29 mouse cellular contexts compared by ENCODE assay signal in genomic region chr9:113417106-113417505, GRCm38 (mm10).
"Had no signal": no experiment of that assay in that cellular context is flagged by ENCODE, and none has a peak within 500 bp of the region (broad histone marks: within the 10 kb centered on the region; RNA-seq: fewer than 3 reads in every experiment).

No protein-coding gene starts in this region.

- H3K9me3 ChIP-seq: embryonic facial prominence, embryonic 12.5 days; embryonic facial prominence, embryonic 13.5 days; embryonic facial prominence, embryonic 15.5 days; forebrain, embryonic 10.5 days; forebrain, embryonic 12.5 days; forebrain, embryonic 15.5 days; heart, embryonic 12.5 days had no signal

- H3K27me3 ChIP-seq: embryonic facial prominence, embryonic 12.5 days; embryonic facial prominence, embryonic 13.5 days; embryonic facial prominence, embryonic 15.5 days; forebrain, embryonic 12.5 days; forebrain, embryonic 13.5 days; forebrain, embryonic 15.5 days; heart, embryonic 12.5 days had no signal

- H3K27ac ChIP-seq: embryonic facial prominence, embryonic 12.5 days; embryonic facial prominence, embryonic 13.5 days; embryonic facial prominence, embryonic 15.5 days; forebrain, embryonic 10.5 days; forebrain, embryonic 12.5 days; forebrain, embryonic 13.5 days; forebrain, embryonic 15.5 days; gastrocnemius, adult 2 months; heart, adult 2 months had no signal

- H3K36me3 ChIP-seq: embryonic facial prominence, embryonic 12.5 days; embryonic facial prominence, embryonic 13.5 days; embryonic facial prominence, embryonic 15.5 days; forebrain, embryonic 10.5 days; forebrain, embryonic 12.5 days; forebrain, embryonic 15.5 days; heart, embryonic 12.5 days had no signal

- H3K4me2 ChIP-seq: embryonic facial prominence, embryonic 12.5 days; embryonic facial prominence, embryonic 13.5 days; embryonic facial prominence, embryonic 15.5 days; forebrain, embryonic 12.5 days; forebrain, embryonic 13.5 days; forebrain, embryonic 15.5 days; heart, embryonic 11.5 days; heart, embryonic 12.5 days had no signal

- H3K4me3 ChIP-seq: embryonic facial prominence, embryonic 12.5 days; embryonic facial prominence, embryonic 13.5 days; embryonic facial prominence, embryonic 15.5 days; erythroblast, embryonic 14.5 days; forebrain, embryonic 10.5 days; forebrain, embryonic 12.5 days; forebrain, embryonic 13.5 days; forebrain, embryonic 15.5 days; gastrocnemius, adult 2 months; heart, adult 2 months; heart, embryonic 12.5 days had no signal

- H3K9ac ChIP-seq: embryonic facial prominence, embryonic 12.5 days; embryonic facial prominence, embryonic 13.5 days; embryonic facial prominence, embryonic 15.5 days; forebrain, embryonic 12.5 days; forebrain, embryonic 13.5 days; forebrain, embryonic 15.5 days; forebrain, postnatal 0 days; heart, embryonic 12.5 days had no signal

- DNase-seq: cerebellum, adult 2 months; cerebellum, adult 8-10 months; cerebellum, adult 9-10 months; cerebellum, adult 9-11 months; cerebellum, postnatal 10 days; cerebellum, postnatal 14 days; cerebellum, postnatal 25 days; cerebellum, postnatal 36 days; embryo, embryonic 11 days; forebrain, postnatal 0 days; gastrocnemius, adult 2 months; gastrocnemius, postnatal 10 days; gastrocnemius, postnatal 14 days; gastrocnemius, postnatal 25 days; gastrocnemius, postnatal 36 days; heart, adult 18-20 months; heart, adult 2 months had no signal

- ATAC-seq: forebrain, embryonic 13.5 days; forebrain, embryonic 14.5 days; forebrain, embryonic 15.5 days; forebrain, embryonic 16.5 days; forebrain, postnatal 0 days had no signal

- H3K4me1 ChIP-seq: embryonic facial prominence, embryonic 12.5 days; embryonic facial prominence, embryonic 15.5 days had no signal
